Mouse (Mus musculus) heart, postnatal 0 days (tissue): ENCODE results near the gene Sass6. TPM values are rescaled to one million over a fixed set of nuclear protein-coding genes. Genes with fewer than 3 reads are reported as not detected.
"Not testable (repeated sequence)": the region's sequence is repeated elsewhere in the genome, so short reads cannot be mapped to it uniquely, and the experiment has no call there.

Source experiments
- ATAC-seq: fragments of 200-750 bp; cut with Nextera tagmentation; 2 replicates; pipeline ENCODE4 v1.8.0; 2017; ENCODE audit warnings: low read depth, moderate number of reproducible peaks, moderate library complexity; ENCODE audit not compliant: insufficient read depth
- DNase-seq: peaks from one replicate; pipeline ENCODE4 v3.0.0-alpha.2; 2016; ENCODE audit warnings: low spot score
- H3K27ac ChIP-seq: fragments of 300-500 bp; sonication (generic); 2 replicates; pipeline ENCODE4 v1.5.1; 2014; ENCODE audit warnings: low read depth, mild to moderate bottlenecking
- H3K27me3 ChIP-seq: fragments of 300-500 bp; sonication (generic); 2 replicates; pipeline ENCODE4 v1.6.1; 2014; ENCODE audit warnings: low read length, mixed read lengths; ENCODE audit not compliant: control insufficient read depth, insufficient read depth
- H3K36me3 ChIP-seq: fragments of 300-500 bp; sonication (generic); replicated peaks from 2 replicates; pipeline ENCODE4 v1.6.1; 2014; ENCODE audit warnings: low read length, mixed read lengths; ENCODE audit not compliant: control insufficient read depth, insufficient read depth
- H3K4me1 ChIP-seq: fragments of 300-500 bp; sonication (generic); 2 replicates; pipeline ENCODE4 v1.6.1; 2014; ENCODE audit warnings: antibody characterized with exemption; ENCODE audit not compliant: control insufficient read depth, insufficient read depth
- H3K4me2 ChIP-seq: fragments of 300-500 bp; sonication (generic); 2 replicates; pipeline ENCODE4 v1.6.1; 2014; ENCODE audit warnings: low read depth, mild to moderate bottlenecking, low read length, moderate library complexity
- H3K4me3 ChIP-seq: fragments of 300-500 bp; sonication (generic); 2 replicates; pipeline ENCODE4 v1.5.1; 2014; ENCODE audit warnings: low read depth, low read length
- H3K9ac ChIP-seq: fragments of 300-500 bp; sonication (generic); replicated peaks from 2 replicates; pipeline ENCODE4 v1.6.1; 2014; ENCODE audit warnings: low read depth, low read length, mixed read lengths
- H3K9me3 ChIP-seq: fragments of 300-500 bp; sonication (generic); replicated peaks from 2 replicates; pipeline ENCODE4 v1.6.1; 2016; ENCODE audit warnings: low read length; ENCODE audit not compliant: control insufficient read depth
- CTCF ChIP-seq: IDR thresholded peaks from 2 replicates; pipeline ENCODE4 v1.5.1; 2016; ENCODE audit warnings: antibody characterized with exemption, control low read depth, low read depth
- EP300 ChIP-seq: IDR thresholded peaks from 2 replicates; pipeline ENCODE4 v1.6.1; 2016; ENCODE audit warnings: antibody characterized with exemption, low read depth
- WGBS: fragments of 180-500 bp; shearing (Covaris S2); extraction: QIAGEN DNeasy Blood & Tissue Kit; methylation state at CpG from one replicate; pipeline ENCODE4 v1.1.7; 2014; 5-methylcytosine and 5-hydroxymethylcytosine counted together
- polyA plus RNA-seq: library from polyadenylated mRNA; unstranded; fragments of >200 nt; fragmentation: Nextera tagmentation; extraction: Ambion mirVana; gene quantifications from 2 replicates; pipeline ENCODE4 v1.2.1, GENCODE M21; 2015
- total RNA-seq: library from RNA; depleted of rRNA; stranded (reverse); fragments of >200 nt; gene quantifications from 2 replicates; pipeline ENCODE4 v1.2.3, GENCODE M21; 2014; ENCODE audit warnings: low replicate concordance; rRNA removed

The Sass6 gene
- total RNA-seq (1.3 and 1.6 TPM in 2 replicates), polyA plus RNA-seq (4.7 and 4.8 TPM in 2 replicates)

DNA sequence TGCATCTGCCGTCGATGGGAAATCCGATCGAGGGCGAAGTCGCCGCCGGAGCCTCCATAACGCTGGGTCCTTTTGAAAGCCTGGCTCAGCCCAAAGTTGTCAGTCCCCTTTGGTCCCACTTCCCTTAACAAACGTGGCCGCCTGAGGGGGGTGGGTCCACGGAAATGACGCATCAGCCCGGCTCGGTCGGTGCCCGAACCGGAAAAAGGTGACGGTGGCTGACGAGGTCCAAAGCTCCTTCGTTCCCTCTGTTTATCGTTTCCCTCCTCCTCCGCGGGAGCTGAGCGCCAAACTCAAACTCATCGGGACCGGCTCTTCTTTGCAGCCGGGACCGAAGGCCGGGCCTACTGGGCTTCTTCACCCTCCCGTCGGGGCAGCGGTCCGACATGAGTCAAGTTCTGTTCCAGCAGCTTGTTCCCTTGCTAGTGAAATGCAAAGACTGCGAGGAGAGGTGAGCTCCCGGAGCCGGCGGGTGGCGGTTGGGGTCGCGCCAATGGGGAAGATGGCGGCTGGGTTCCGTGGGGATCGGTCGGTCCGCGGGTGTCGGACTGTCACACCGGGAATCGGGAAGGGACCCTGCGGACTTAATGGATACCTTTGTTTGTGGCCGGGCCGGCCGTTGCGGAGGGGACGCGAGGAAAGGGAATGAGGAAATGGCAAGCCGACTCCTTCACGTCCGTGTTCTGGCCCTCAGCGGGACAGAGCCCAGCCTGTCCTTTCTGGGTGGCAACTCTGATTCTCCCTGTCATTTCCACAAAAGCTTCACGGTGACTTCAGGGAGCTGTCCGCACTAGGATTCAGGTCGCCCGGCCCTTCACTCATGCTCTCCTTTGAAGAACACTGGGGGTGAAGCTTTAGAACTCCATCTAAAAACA, at the start of gene Sass6:
Sass6 (plus strand) TSS at position 255 of the 875 bp plus-strand sequence.
- WGBS, result under 1% methylated on average over 65 of the region's 65 CpGs
- peak; percentile 97 for ATAC-seq
- peaks cover 17% of the 10 kb centered on the region for H3K36me3 ChIP-seq
- no peaks in the 10 kb centered on the region for H3K27me3 ChIP-seq
- no peak for TF ChIP-seq CTCF
- TF ChIP-seq EP300, result peak; percentile 86; the same call in 1 of the 2 replicates
- H3K27ac ChIP-seq, result peak within 1 kb of the TSS; percentile 90
- H3K4me2 ChIP-seq, result peak within 1 kb of the TSS; percentile 88
- peak; percentile 95 for DNase-seq
- H3K4me1 ChIP-seq, result peaks cover 7% of the 10 kb centered on the region
- H3K4me3 ChIP-seq, result peak within 1 kb of the TSS; percentile 98
- H3K9me3 ChIP-seq, result no peaks in the 10 kb centered on the region
- H3K9ac ChIP-seq, result peak within 1 kb of the TSS; percentile 84

DNA sequence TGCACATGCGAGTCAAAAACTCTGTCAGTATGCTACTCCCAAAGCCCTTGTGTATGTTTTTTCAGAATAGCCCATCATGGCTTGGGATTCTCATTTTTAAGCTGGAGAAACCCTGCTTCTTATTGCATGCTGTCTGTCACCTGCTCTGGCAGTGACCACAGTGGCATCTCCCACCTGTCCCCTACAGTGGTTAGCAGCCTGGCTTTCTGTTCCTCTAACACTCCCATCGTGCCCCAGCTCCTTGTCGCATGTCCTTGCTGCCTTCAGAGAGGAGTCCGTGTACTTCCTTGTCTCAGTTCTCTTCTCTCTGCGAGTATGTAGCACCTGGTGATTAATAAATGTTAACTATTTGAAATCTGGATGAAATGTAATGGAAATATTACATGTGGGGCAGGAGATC, 47.4 kb upstream of the Sass6 start:
- H3K27ac ChIP-seq, result no peak overlapping the region
- 82% methylated on average over 5 of the region's 5 CpGs for WGBS
- TF ChIP-seq CTCF (no peak), EP300 (no peak)
- H3K36me3 ChIP-seq, result peaks cover 59% of the 10 kb centered on the region
- ATAC-seq, result no peak
- no peaks in the 10 kb centered on the region for H3K9me3 ChIP-seq
- DNase-seq, result no peak
- no peak overlapping the region for H3K4me3 ChIP-seq
- no peak overlapping the region for H3K9ac ChIP-seq
- H3K4me1 ChIP-seq, result no peaks in the 10 kb centered on the region
- no peak overlapping the region for H3K4me2 ChIP-seq
- H3K27me3 ChIP-seq, result no peaks in the 10 kb centered on the region

GRCm38 (mm10) chr3:116551362-116551761, 43.4 kb upstream of the Sass6 start:
- ATAC-seq, result no peak
- WGBS, result 81% methylated on average over 5 of the region's 5 CpGs

DNA sequence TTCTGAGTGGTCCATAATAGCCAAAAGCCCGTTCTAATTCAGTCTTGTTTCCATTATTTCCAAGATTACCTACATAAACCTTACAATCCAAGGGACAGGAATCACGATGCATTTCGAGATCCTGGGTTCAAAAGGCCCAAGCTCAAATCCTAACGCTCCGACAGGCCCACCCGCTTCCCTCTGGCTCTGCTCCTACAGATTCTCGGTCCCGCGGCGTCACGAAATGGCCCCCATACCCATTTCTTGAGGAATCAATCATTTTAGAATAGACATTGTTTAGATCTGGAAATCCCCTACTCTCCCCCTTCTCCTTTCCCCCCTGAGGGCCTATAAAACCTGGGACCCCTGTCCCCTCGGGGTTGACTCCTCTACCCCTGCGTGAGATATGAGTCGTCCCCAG, 33.5 kb upstream of the Sass6 start:
- H3K27ac ChIP-seq, H3K27me3 ChIP-seq, H3K9me3 ChIP-seq, H3K9ac ChIP-seq, H3K36me3 ChIP-seq, ATAC-seq, DNase-seq, H3K4me3 ChIP-seq, H3K4me2 ChIP-seq: not testable (repeated sequence)
- H3K4me1 ChIP-seq, result peaks cover 15% of the 10 kb centered on the region; the same call in 1 of the 2 replicates
- WGBS, result 95% methylated on average over 13 of the region's 14 CpGs

More at GRCm38 (mm10) chr3:116551362-116551761, 43.4 kb upstream of the Sass6 start:
- Histone ChIP-seq H3K27ac (no peak overlapping the region), H3K9me3 (no peaks in the 10 kb centered on the region), H3K4me3 (no peak overlapping the region), H3K36me3 (peaks cover 34% of the 10 kb centered on the region), H3K4me2 (no peak overlapping the region), H3K4me1 (no peaks in the 10 kb centered on the region), H3K9ac (no peak overlapping the region), H3K27me3 (no peaks in the 10 kb centered on the region)
- no peak for DNase-seq
- TF ChIP-seq CTCF (no peak), EP300 (no peak)

GRCm38 (mm10) chr3:116562408-116563094, 32.2 kb upstream of the Sass6 start, which contains the start of gene Lrrc39:
Lrrc39 (plus strand) TSS chr3:116562973.
- H3K27ac ChIP-seq, result peak within 1 kb of the TSS; percentile 96
- TF ChIP-seq EP300 (no peak), CTCF (no peak)
- H3K9me3 ChIP-seq, result peaks cover 6% of the 10 kb centered on the region; the same call in 1 of the 2 replicates
- H3K4me1 ChIP-seq, result peaks cover 15% of the 10 kb centered on the region; the same call in 1 of the 2 replicates
- H3K27me3 ChIP-seq, result no peaks in the 10 kb centered on the region
- peaks cover 21% of the 10 kb centered on the region for H3K36me3 ChIP-seq
- 10% methylated on average over 7 of the region's 7 CpGs for WGBS
- peak within 1 kb of the TSS; percentile 57 for H3K4me2 ChIP-seq
- H3K4me3 ChIP-seq, result peak within 1 kb of the TSS; percentile 56
- DNase-seq, result peak; percentile 90
- peak within 1 kb of the TSS; percentile 66 for H3K9ac ChIP-seq
- ATAC-seq, result peak; percentile 92
